Mouse (Mus musculus) cerebellum, adult 9-11 months (tissue): ENCODE measurements at regions not wholly inside any gene's neighbourhood (a gene's known extent, or its start where the extent isn't known, plus 50 kb on each side); places are given as distances from the start of the nearest gene placed in this dataset.
A peak's percentile ranks its signal among the peaks of the same experiment; 100 is the strongest.

ENCODE experiments used
- DNase-seq: peaks from one replicate; pipeline ENCODE4 v3.0.0; 2022

GRCm38 (mm10) chr10:96956449-96956834 is 339.6 kb downstream of the Btg1 start:
- DNase-seq, result no peak

- DNase-seq, result no peak
These were observed 340.2 kb downstream of the Btg1 start for GRCm38 (mm10) chr10:96957019-96957418.

- no peak for DNase-seq
These were observed 353.0 kb downstream of the Btg1 start for GRCm38 (mm10) chr10:96969825-96970224.

GRCm38 (mm10) chr10:96970737-96971136 is 353.9 kb downstream of the Btg1 start:
- no peak for DNase-seq

GRCm38 (mm10) chr10:96971810-96972209 is 355.0 kb downstream of the Btg1 start:
- no peak for DNase-seq

GRCm38 (mm10) chr10:96974326-96974977 is 357.6 kb downstream of the Btg1 start:
- DNase-seq, result peak; percentile 51

- peak; percentile 56 for DNase-seq
These were observed 359.9 kb downstream of the Btg1 start for GRCm38 (mm10) chr10:96976691-96977090.

- no peak for DNase-seq
These were observed 363.7 kb downstream of the Btg1 start for GRCm38 (mm10) chr10:96980494-96980831.

- DNase-seq, result no peak
These were observed 364.2 kb downstream of the Btg1 start for GRCm38 (mm10) chr10:96980832-96981515.

GRCm38 (mm10) chr10:96981516-96981869 is 364.7 kb downstream of the Btg1 start:
- DNase-seq, result no peak

GRCm38 (mm10) chr10:97000871-97001270 is 384.1 kb downstream of the Btg1 start:
- no peak for DNase-seq

- no peak for DNase-seq
These were observed 392.1 kb downstream of the Btg1 start for GRCm38 (mm10) chr10:97008873-97009272.

- DNase-seq, result no peak
These were observed 393.1 kb downstream of the Btg1 start for GRCm38 (mm10) chr10:97009859-97010258.

GRCm38 (mm10) chr10:97018641-97019040 is 401.8 kb downstream of the Btg1 start:
- no peak for DNase-seq

GRCm38 (mm10) chr10:97028776-97029175 is 412.0 kb downstream of the Btg1 start:
- DNase-seq, result no peak

- peak; percentile 39 for DNase-seq
These were observed 414.2 kb downstream of the Btg1 start for GRCm38 (mm10) chr10:97030996-97031395.

- peak; percentile 74 for DNase-seq
These were observed 418.6 kb downstream of the Btg1 start for GRCm38 (mm10) chr10:97035371-97035786.

- no peak for DNase-seq
These were observed 421.2 kb downstream of the Btg1 start for GRCm38 (mm10) chr10:97038025-97038424.

- peak; percentile 30 for DNase-seq
These were observed 430.8 kb downstream of the Btg1 start for GRCm38 (mm10) chr10:97047566-97047965.

- no peak for DNase-seq
These were observed 431.2 kb downstream of the Btg1 start for GRCm38 (mm10) chr10:97047996-97048395.

GRCm38 (mm10) chr10:97054472-97054871 is 424.9 kb upstream of the Dcn start:
- no peak for DNase-seq

- no peak for DNase-seq
These were observed 417.4 kb upstream of the Dcn start for GRCm38 (mm10) chr10:97061961-97062360.

GRCm38 (mm10) chr10:97064546-97064945 is 414.9 kb upstream of the Dcn start:
- peak; percentile 83 for DNase-seq

GRCm38 (mm10) chr10:97078022-97078473 is 401.4 kb upstream of the Dcn start:
- no peak for DNase-seq

- DNase-seq, result no peak
These were observed 399.8 kb upstream of the Dcn start for GRCm38 (mm10) chr10:97079575-97079974.
